Mouse (Mus musculus): ENCODE measurements around the gene Dyrk2. TPM values are rescaled to one million over a fixed set of nuclear protein-coding genes. Genes with fewer than 3 reads are reported as not detected.

Gene Dyrk2
- polyA plus RNA-seq, 1 experiment from 2014 or later = 18.1 TPM

- no peak overlapping the region for H3K4me2 ChIP-seq (ENCODE audit: low read depth, low read length)
- H3K4me1 ChIP-seq (ENCODE audit: control insufficient read depth, insufficient read depth, low read length) = no peaks in the 10 kb centered on the region
- no peak for ATAC-seq (ENCODE audit: low read depth)
- 95% methylated on average over 7 of the region's 7 CpGs for WGBS
- H3K27me3 ChIP-seq (ENCODE audit: control insufficient read depth, insufficient read depth, low read length) = no peaks in the 10 kb centered on the region
- no peaks in the 10 kb centered on the region for H3K36me3 ChIP-seq (ENCODE audit: control insufficient read depth, insufficient read depth, low read length)
- no peak overlapping the region for H3K4me3 ChIP-seq (ENCODE audit: low read depth, low read length)
- no peak overlapping the region for H3K9ac ChIP-seq (replicated peaks; ENCODE audit: low read depth, low read length)
- no peaks in the 10 kb centered on the region for H3K9me3 ChIP-seq (ENCODE audit: control insufficient read depth, low read length)
- no peak overlapping the region for H3K27ac ChIP-seq (ENCODE audit: low read depth, low read length)
These were observed 42.9 kb downstream of the Dyrk2 start for GRCm38 (mm10) chr10:118827116-118827515.

- no peak for ATAC-seq (ENCODE audit: low read depth)
- no peak overlapping the region for H3K27ac ChIP-seq (ENCODE audit: low read depth, low read length)
- 73% methylated on average over 8 of the region's 8 CpGs for WGBS
These were observed 45.2 kb downstream of the Dyrk2 start for GRCm38 (mm10) chr10:118824830-118825229.

GRCm38 (mm10) chr10:118820901-118821300 is 49.1 kb downstream of the Dyrk2 start:
- no peak overlapping the region for H3K4me3 ChIP-seq (ENCODE audit: low read depth, low read length)

More at GRCm38 (mm10) chr10:118824830-118825229, 45.2 kb downstream of the Dyrk2 start:
- Histone ChIP-seq H3K36me3 (ENCODE audit: control insufficient read depth, insufficient read depth, low read length) (no peaks in the 10 kb centered on the region), H3K4me1 (ENCODE audit: control insufficient read depth, insufficient read depth, low read length) (no peaks in the 10 kb centered on the region), H3K4me3 (ENCODE audit: low read depth, low read length) (no peak overlapping the region), H3K9me3 (ENCODE audit: control insufficient read depth, low read length) (no peaks in the 10 kb centered on the region), H3K4me2 (ENCODE audit: low read depth, low read length) (no peak overlapping the region), H3K9ac (replicated peaks; ENCODE audit: low read depth, low read length) (no peak overlapping the region), H3K27me3 (ENCODE audit: control insufficient read depth, insufficient read depth, low read length) (no peaks in the 10 kb centered on the region)

DNA sequence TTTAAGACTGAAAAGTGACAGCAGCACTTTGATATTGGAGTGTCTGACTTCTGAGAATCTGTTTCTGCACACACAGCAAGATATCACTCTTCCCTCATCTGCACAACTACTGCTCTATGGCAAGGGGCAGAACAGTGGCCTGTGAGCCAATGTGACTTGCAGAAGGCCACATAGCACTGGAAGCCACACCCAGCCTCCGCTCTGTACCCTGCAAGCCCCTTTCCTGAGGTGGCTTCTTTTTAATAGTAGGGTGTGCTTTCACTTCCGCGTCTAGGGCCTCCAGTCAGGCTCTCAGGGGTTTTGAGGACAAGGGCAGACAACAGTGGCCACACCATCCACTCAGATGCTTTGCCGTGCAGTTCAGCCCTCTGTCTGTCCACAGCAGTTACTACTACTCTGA is 50.2 kb downstream of the Dyrk2 start:
- 84% methylated on average over 4 of the region's 4 CpGs for WGBS
- no peak for ATAC-seq (ENCODE audit: low read depth)
- Histone ChIP-seq H3K4me2 (ENCODE audit: low read depth, low read length) (no peak overlapping the region), H3K9me3 (ENCODE audit: control insufficient read depth, low read length) (no peaks in the 10 kb centered on the region), H3K4me3 (ENCODE audit: low read depth, low read length) (no peak overlapping the region), H3K9ac (replicated peaks; ENCODE audit: low read depth, low read length) (no peak overlapping the region), H3K27me3 (ENCODE audit: control insufficient read depth, insufficient read depth, low read length) (no peaks in the 10 kb centered on the region), H3K36me3 (ENCODE audit: control insufficient read depth, insufficient read depth, low read length) (no peaks in the 10 kb centered on the region), H3K27ac (ENCODE audit: low read depth, low read length) (no peak overlapping the region), H3K4me1 (ENCODE audit: control insufficient read depth, insufficient read depth, low read length) (no peaks in the 10 kb centered on the region)

More at GRCm38 (mm10) chr10:118820901-118821300, 49.1 kb downstream of the Dyrk2 start:
- H3K4me1 ChIP-seq (ENCODE audit: control insufficient read depth, insufficient read depth, low read length) = no peaks in the 10 kb centered on the region
- H3K9ac ChIP-seq (replicated peaks; ENCODE audit: low read depth, low read length) = no peak overlapping the region
- no peaks in the 10 kb centered on the region for H3K36me3 ChIP-seq (ENCODE audit: control insufficient read depth, insufficient read depth, low read length)
- no peaks in the 10 kb centered on the region for H3K27me3 ChIP-seq (ENCODE audit: control insufficient read depth, insufficient read depth, low read length)
- ATAC-seq (ENCODE audit: low read depth) = peak; percentile 93
- 28% methylated on average over 7 of the region's 7 CpGs for WGBS
- H3K4me2 ChIP-seq (ENCODE audit: low read depth, low read length) = no peak overlapping the region
- no peak overlapping the region for H3K27ac ChIP-seq (ENCODE audit: low read depth, low read length)
- no peaks in the 10 kb centered on the region for H3K9me3 ChIP-seq (ENCODE audit: control insufficient read depth, low read length)

- Histone ChIP-seq H3K4me3 (ENCODE audit: low read depth, low read length) (no peak overlapping the region), H3K27ac (ENCODE audit: low read depth, low read length) (no peak overlapping the region), H3K4me1 (ENCODE audit: control insufficient read depth, insufficient read depth, low read length) (no peaks in the 10 kb centered on the region), H3K4me2 (ENCODE audit: low read depth, low read length) (no peak overlapping the region), H3K27me3 (ENCODE audit: control insufficient read depth, insufficient read depth, low read length) (no peaks in the 10 kb centered on the region), H3K9ac (replicated peaks; ENCODE audit: low read depth, low read length) (no peak overlapping the region), H3K36me3 (ENCODE audit: control insufficient read depth, insufficient read depth, low read length) (no peaks in the 10 kb centered on the region), H3K9me3 (ENCODE audit: control insufficient read depth, low read length) (no peaks in the 10 kb centered on the region)
- WGBS = 90% methylated on average over 6 of the region's 6 CpGs
- no peak for ATAC-seq (ENCODE audit: low read depth)
These were observed 52.9 kb downstream of the Dyrk2 start for GRCm38 (mm10) chr10:118817089-118817488.

GRCm38 (mm10) chr10:118811945-118812344 is 58.1 kb downstream of the Dyrk2 start:
- Histone ChIP-seq H3K4me1 (ENCODE audit: control insufficient read depth, insufficient read depth, low read length) (no peaks in the 10 kb centered on the region), H3K4me2 (ENCODE audit: low read depth, low read length) (no peak overlapping the region), H3K27me3 (ENCODE audit: control insufficient read depth, insufficient read depth, low read length) (no peaks in the 10 kb centered on the region), H3K9me3 (ENCODE audit: control insufficient read depth, low read length) (no peaks in the 10 kb centered on the region), H3K36me3 (ENCODE audit: control insufficient read depth, insufficient read depth, low read length) (no peaks in the 10 kb centered on the region), H3K4me3 (ENCODE audit: low read depth, low read length) (no peak overlapping the region), H3K27ac (ENCODE audit: low read depth, low read length) (no peak overlapping the region), H3K9ac (replicated peaks; ENCODE audit: low read depth, low read length) (no peak overlapping the region)
- WGBS = 88% methylated on average over 6 of the region's 6 CpGs
- ATAC-seq (ENCODE audit: low read depth) = no peak

- no peak for ATAC-seq (ENCODE audit: low read depth)
- no peak overlapping the region for H3K4me3 ChIP-seq (ENCODE audit: low read depth, low read length)
- H3K27ac ChIP-seq (ENCODE audit: low read depth, low read length) = no peak overlapping the region
- H3K9me3 ChIP-seq (ENCODE audit: control insufficient read depth, low read length) = no peaks in the 10 kb centered on the region
- H3K4me1 ChIP-seq (ENCODE audit: control insufficient read depth, insufficient read depth, low read length) = no peaks in the 10 kb centered on the region
- H3K4me2 ChIP-seq (ENCODE audit: low read depth, low read length) = no peak overlapping the region
- 61% methylated on average over 16 of the region's 16 CpGs for WGBS
- H3K27me3 ChIP-seq (ENCODE audit: control insufficient read depth, insufficient read depth, low read length) = no peaks in the 10 kb centered on the region
- no peaks in the 10 kb centered on the region for H3K36me3 ChIP-seq (ENCODE audit: control insufficient read depth, insufficient read depth, low read length)
- H3K9ac ChIP-seq (replicated peaks; ENCODE audit: low read depth, low read length) = no peak overlapping the region
These were observed 58.9 kb downstream of the Dyrk2 start for GRCm38 (mm10) chr10:118810908-118811711.
